ENCODE assay signal across 11 mouse cellular contexts in the genomic region with DNA sequence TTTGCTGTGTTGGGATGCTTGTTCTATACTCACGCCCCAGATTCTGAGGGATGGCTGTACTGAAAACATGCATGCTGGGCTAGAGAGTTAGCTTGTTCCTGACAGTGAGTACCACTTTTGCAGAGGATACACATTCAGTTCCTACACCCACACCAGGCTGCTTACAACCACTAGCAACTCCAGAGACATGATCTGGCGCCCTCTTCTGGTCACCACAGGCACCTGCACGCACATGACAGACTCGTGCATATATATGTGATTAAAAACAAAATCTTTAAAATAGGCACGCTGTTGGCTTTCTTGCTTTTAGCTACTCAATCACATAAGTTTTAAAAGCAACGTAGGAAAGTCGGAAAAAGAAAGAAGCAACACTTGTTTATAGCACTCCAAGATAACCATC. TPM values are rescaled to one million over a fixed set of nuclear protein-coding genes. Genes with fewer than 3 reads are reported as not detected.
DNase-seq lines count a peak whose midpoint lies in the region; TF ChIP-seq lines count a peak whose summit lies in the region.
"Had no signal": no experiment of that assay in that cellular context is flagged by ENCODE, and none has a peak within 500 bp of the region (broad histone marks: within the 10 kb centered on the region; RNA-seq: fewer than 3 reads in every experiment).

No protein-coding gene starts in this region.

- H3K4me1 ChIP-seq in ES-Bruce4 (ENCODE audit: control insufficient read depth, insufficient read depth, low read length): no peaks in the 10 kb centered on the region
- H3K4me1 ChIP-seq in bone marrow macrophage, adult 2 months (ENCODE audit: control insufficient read depth, insufficient read depth, low read length): peaks cover 17% of the 10 kb centered on the region

- TF ChIP-seq CTCF in left cerebral cortex, adult 2 months (IDR thresholded peaks at IDR 0.05): peak; percentile 45
- TF ChIP-seq CTCF in ES-Bruce4 (IDR thresholded peaks at IDR 0.05; ENCODE audit: low read depth, low read length): peak; percentile 82
- TF ChIP-seq CTCF in bone marrow macrophage, adult 2 months (IDR thresholded peaks at IDR 0.05; ENCODE audit: low read depth, low read length): peak; percentile 33

- H3K27ac ChIP-seq in left cerebral cortex, adult 2 months: no peak overlapping the region
- no peak overlapping the region for H3K27ac ChIP-seq in ES-Bruce4 (ENCODE audit: insufficient read depth, low read length)
- no peak overlapping the region for H3K27ac ChIP-seq in bone marrow macrophage, adult 2 months (ENCODE audit: insufficient read depth, low read depth, low read length)
- H3K27ac ChIP-seq: embryonic facial prominence, embryonic 12.5 days; hindbrain, embryonic 12.5 days had no signal

- TF ChIP-seq POLR2A in ES-Bruce4 (IDR thresholded peaks at IDR 0.05; ENCODE audit: insufficient read depth, low read length): no peak
- no peak for TF ChIP-seq POLR2A in bone marrow macrophage, adult 2 months (IDR thresholded peaks at IDR 0.05; ENCODE audit: borderline replicate concordance, low read depth, low read length)

- intact Hi-C loops in left cerebral cortex, adult 2 months (cut with DNase I): loop anchor here (10.0 kb wide), 2 partner anchors 180 to 210 kb away; no protein-coding TSS in a partner anchor
- intact Hi-C loops in left cerebral cortex, postnatal 14 days (cut with DNase I): loop anchor here (10.0 kb wide), 1 partner anchor 160 kb away; no protein-coding TSS in a partner anchor

- no peak overlapping the region for H3K4me3 ChIP-seq in left cerebral cortex, adult 2 months
- no peak overlapping the region for H3K4me3 ChIP-seq in ES-Bruce4 (ENCODE audit: low read depth, low read length)
- H3K4me3 ChIP-seq in bone marrow macrophage, adult 2 months (ENCODE audit: insufficient read depth, low read length): no peak overlapping the region
- H3K4me3 ChIP-seq: embryonic facial prominence, embryonic 12.5 days; hindbrain, embryonic 12.5 days had no signal

- H3K9ac ChIP-seq in ES-Bruce4 (ENCODE audit: low read depth, poor library complexity, severe bottlenecking): no peak overlapping the region
- H3K9ac ChIP-seq: embryonic facial prominence, embryonic 12.5 days; hindbrain, embryonic 12.5 days had no signal

- TF ChIP-seq EP300 in ES-Bruce4 (IDR thresholded peaks at IDR 0.05; ENCODE audit: insufficient read depth, low read depth, low read length): no peak

- H3K36me3 ChIP-seq in ES-Bruce4 (ENCODE audit: control insufficient read depth, insufficient read depth, low read length, poor library complexity, severe bottlenecking): no peaks in the 10 kb centered on the region
- no peaks in the 10 kb centered on the region for H3K36me3 ChIP-seq in splenic B cell, adult 2 months (ENCODE audit: control insufficient read depth, insufficient read depth, low read length, poor library complexity, severe bottlenecking)
- H3K36me3 ChIP-seq: embryonic facial prominence, embryonic 12.5 days; hindbrain, embryonic 12.5 days had no signal

- H3K9me3 ChIP-seq in ES-Bruce4 (replicated peaks; ENCODE audit: control insufficient read depth, insufficient read depth, low read length, poor library complexity, severe bottlenecking): no peaks in the 10 kb centered on the region
- H3K9me3 ChIP-seq: embryonic facial prominence, embryonic 12.5 days; hindbrain, embryonic 12.5 days had no signal

- H3K27me3 ChIP-seq in ES-Bruce4 (ENCODE audit: control insufficient read depth, insufficient read depth, low read length, poor library complexity, severe bottlenecking): no peaks in the 10 kb centered on the region
- no peaks in the 10 kb centered on the region; the same call in 1 of the 2 replicates for H3K27me3 ChIP-seq in splenic B cell, adult 2 months (ENCODE audit: control insufficient read depth, insufficient read depth, low read length, poor library complexity, severe bottlenecking)
- H3K27me3 ChIP-seq: embryonic facial prominence, embryonic 12.5 days; hindbrain, embryonic 12.5 days had no signal

- DNase-seq in left cerebral cortex, adult 2 months (ENCODE audit: extremely low spot score in 1 of 2, low spot score in 2 of 2): no peak
- no peak for DNase-seq in left cerebral cortex, postnatal 14 days (ENCODE audit: low spot score in 2 of 2)
- DNase-seq in splenic B cell, adult 2 months (ENCODE audit: low read depth, low spot score): peak; percentile 52
- no peak for DNase-seq in right cerebral cortex, adult 18-20 months
- no peak for DNase-seq in cerebellum, postnatal 25 days
- DNase-seq: adrenal gland, adult 8-10 months; lung, adult 18-20 months had no signal

RNA-seq across cellular contexts. Expression of gene Mgst2, which starts 45.1 kb away (rescaled TPM):
- not detected for total RNA-seq in left cerebral cortex, adult 2 months (2021)
- under 1 TPM in 1 of 2 experiments, not detected in 1; 0.82 TPM for total RNA-seq in left cerebral cortex, postnatal 14 days (2021)
- polyA plus RNA-seq in ES-Bruce4 (2011; ENCODE audit: insufficient read depth, insufficient read length, low read depth, missing spikeins): 0.61 and 1.3 TPM in 2 replicates
- polyA plus RNA-seq in bone marrow macrophage, adult 2 months (2012; ENCODE audit: insufficient read depth, insufficient read length, missing spikeins): 2.4 and 3.8 TPM in 2 replicates
